Mouse (Mus musculus) heart, postnatal 0 days (tissue): ENCODE data around the gene Smg9. TPM values are rescaled to one million over a fixed set of nuclear protein-coding genes. Genes with fewer than 3 reads are reported as not detected.

Experiments
- ATAC-seq: fragments of 200-750 bp; cut with Nextera tagmentation; 2 replicates; pipeline ENCODE4 v1.8.0; 2017; ENCODE audit warnings: low read depth, moderate number of reproducible peaks, moderate library complexity; ENCODE audit not compliant: insufficient read depth
- DNase-seq: peaks from one replicate; pipeline ENCODE4 v3.0.0-alpha.2; 2016; ENCODE audit warnings: low spot score
- H3K27ac ChIP-seq: fragments of 300-500 bp; sonication (generic); 2 replicates; pipeline ENCODE4 v1.5.1; 2014; ENCODE audit warnings: low read depth, mild to moderate bottlenecking
- H3K27me3 ChIP-seq: fragments of 300-500 bp; sonication (generic); 2 replicates; pipeline ENCODE4 v1.6.1; 2014; ENCODE audit warnings: low read length, mixed read lengths; ENCODE audit not compliant: control insufficient read depth, insufficient read depth
- H3K36me3 ChIP-seq: fragments of 300-500 bp; sonication (generic); replicated peaks from 2 replicates; pipeline ENCODE4 v1.6.1; 2014; ENCODE audit warnings: low read length, mixed read lengths; ENCODE audit not compliant: control insufficient read depth, insufficient read depth
- H3K4me1 ChIP-seq: fragments of 300-500 bp; sonication (generic); 2 replicates; pipeline ENCODE4 v1.6.1; 2014; ENCODE audit warnings: antibody characterized with exemption; ENCODE audit not compliant: control insufficient read depth, insufficient read depth
- H3K4me2 ChIP-seq: fragments of 300-500 bp; sonication (generic); 2 replicates; pipeline ENCODE4 v1.6.1; 2014; ENCODE audit warnings: low read depth, mild to moderate bottlenecking, low read length, moderate library complexity
- H3K4me3 ChIP-seq: fragments of 300-500 bp; sonication (generic); 2 replicates; pipeline ENCODE4 v1.5.1; 2014; ENCODE audit warnings: low read depth, low read length
- H3K9ac ChIP-seq: fragments of 300-500 bp; sonication (generic); replicated peaks from 2 replicates; pipeline ENCODE4 v1.6.1; 2014; ENCODE audit warnings: low read depth, low read length, mixed read lengths
- H3K9me3 ChIP-seq: fragments of 300-500 bp; sonication (generic); replicated peaks from 2 replicates; pipeline ENCODE4 v1.6.1; 2016; ENCODE audit warnings: low read length; ENCODE audit not compliant: control insufficient read depth
- CTCF ChIP-seq: IDR thresholded peaks from 2 replicates; pipeline ENCODE4 v1.5.1; 2016; ENCODE audit warnings: antibody characterized with exemption, control low read depth, low read depth
- EP300 ChIP-seq: IDR thresholded peaks from 2 replicates; pipeline ENCODE4 v1.6.1; 2016; ENCODE audit warnings: antibody characterized with exemption, low read depth
- WGBS: fragments of 180-500 bp; shearing (Covaris S2); extraction: QIAGEN DNeasy Blood & Tissue Kit; methylation state at CpG from one replicate; pipeline ENCODE4 v1.1.7; 2014; 5-methylcytosine and 5-hydroxymethylcytosine counted together
- polyA plus RNA-seq: library from polyadenylated mRNA; unstranded; fragments of >200 nt; fragmentation: Nextera tagmentation; extraction: Ambion mirVana; gene quantifications from 2 replicates; pipeline ENCODE4 v1.2.1, GENCODE M21; 2015
- total RNA-seq: library from RNA; depleted of rRNA; stranded (reverse); fragments of >200 nt; gene quantifications from 2 replicates; pipeline ENCODE4 v1.2.3, GENCODE M21; 2014; ENCODE audit warnings: low replicate concordance

The Smg9 gene
- total and polyA plus RNA-seq, 2 experiments from 2014 or later: 13.1 to 15.5 TPM

DNA sequence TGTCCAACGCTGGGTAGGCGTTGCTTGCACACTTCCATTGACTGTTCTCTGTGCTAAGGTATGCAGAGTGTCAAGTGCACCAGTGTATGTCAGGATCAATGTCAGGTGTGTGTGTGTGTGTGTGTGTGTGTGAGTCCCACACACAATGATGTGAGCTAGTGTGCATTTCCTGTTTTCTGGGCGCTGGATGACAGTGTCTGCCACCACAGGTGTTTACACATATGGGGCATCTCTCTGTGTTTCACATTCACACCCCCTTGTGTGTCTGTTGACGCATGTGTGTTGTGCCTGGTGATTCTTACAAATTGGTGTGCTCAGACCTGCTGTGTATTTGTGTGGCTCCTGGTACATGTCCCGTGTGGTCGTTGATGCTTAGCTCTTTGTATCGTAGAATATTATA, 30.5 kb upstream of the Smg9 start:
- TF ChIP-seq EP300 (no peak), CTCF (no peak)
- ATAC-seq: no peak
- peaks cover 4% of the 10 kb centered on the region; the same call in 1 of the 2 replicates for H3K4me1 ChIP-seq
- no peak for DNase-seq
- no peaks in the 10 kb centered on the region for H3K9me3 ChIP-seq
- 80% methylated on average over 7 of the region's 7 CpGs for WGBS
- H3K9ac ChIP-seq: no peak overlapping the region
- H3K36me3 ChIP-seq: no peaks in the 10 kb centered on the region
- no peaks in the 10 kb centered on the region for H3K27me3 ChIP-seq
- H3K4me3 ChIP-seq: no peak overlapping the region
- H3K4me2 ChIP-seq: no peak overlapping the region
- no peak overlapping the region for H3K27ac ChIP-seq

DNA sequence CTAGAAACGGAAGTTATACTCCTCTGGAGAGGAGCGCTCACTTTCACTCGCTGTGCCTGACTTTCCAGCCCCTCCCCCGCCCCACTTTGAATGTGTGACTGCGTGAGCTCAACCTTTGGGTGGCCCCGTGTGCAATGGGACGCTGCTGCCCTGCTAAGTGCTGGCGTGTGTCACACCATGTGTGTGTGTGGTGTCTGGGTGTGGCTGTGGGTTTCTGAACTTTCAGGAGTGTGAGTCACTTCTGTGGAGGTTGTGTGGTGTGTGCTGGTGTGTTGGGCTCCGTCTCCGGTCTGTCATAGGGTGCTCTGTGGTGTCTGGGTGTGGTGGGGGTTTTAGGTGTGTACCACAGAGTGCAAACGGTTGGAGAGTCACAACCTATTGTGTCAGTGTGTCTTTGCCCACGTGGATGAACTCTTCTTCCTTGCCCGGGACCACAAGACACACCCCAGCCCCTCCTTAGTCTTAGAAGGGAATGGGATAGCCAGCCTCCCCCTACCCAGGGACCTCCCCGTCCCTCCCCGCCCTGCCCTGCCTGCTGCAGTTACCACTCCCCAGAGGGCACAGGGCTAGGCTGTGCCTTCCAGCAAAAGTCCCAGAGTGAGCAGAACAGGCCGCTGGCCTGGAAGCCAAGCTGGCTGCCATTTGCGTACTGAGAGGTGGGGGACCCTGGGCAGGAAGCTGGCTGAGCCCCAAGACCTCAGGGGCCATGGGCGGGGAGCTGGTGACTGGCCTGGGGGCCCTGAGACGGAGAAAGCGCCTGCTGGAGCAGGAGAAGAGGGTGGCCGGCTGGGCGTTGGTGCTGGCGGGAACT, 29.5 kb upstream of the Smg9 start, which contains the start of gene Kcnn4:
Kcnn4 (plus strand) TSS at position 533 of the 811 bp plus-strand sequence.
- peak within 1 kb of the TSS; percentile 53; the same call in 1 of the 2 replicates for H3K27ac ChIP-seq
- no peaks in the 10 kb centered on the region for H3K36me3 ChIP-seq
- no peaks in the 10 kb centered on the region for H3K27me3 ChIP-seq
- H3K4me2 ChIP-seq: peak within 1 kb of the TSS; percentile 30; the same call in 1 of the 2 replicates
- peaks cover 4% of the 10 kb centered on the region; the same call in 1 of the 2 replicates for H3K4me1 ChIP-seq
- no peak for ATAC-seq
- TF ChIP-seq EP300 (no peak), CTCF (no peak)
- WGBS: 31% methylated on average over 23 of the region's 23 CpGs
- no peak within 1 kb of the TSS for H3K9ac ChIP-seq
- no peak for DNase-seq
- peak within 1 kb of the TSS; percentile 26; the same call in 1 of the 2 replicates for H3K4me3 ChIP-seq
- no peaks in the 10 kb centered on the region for H3K9me3 ChIP-seq

DNA sequence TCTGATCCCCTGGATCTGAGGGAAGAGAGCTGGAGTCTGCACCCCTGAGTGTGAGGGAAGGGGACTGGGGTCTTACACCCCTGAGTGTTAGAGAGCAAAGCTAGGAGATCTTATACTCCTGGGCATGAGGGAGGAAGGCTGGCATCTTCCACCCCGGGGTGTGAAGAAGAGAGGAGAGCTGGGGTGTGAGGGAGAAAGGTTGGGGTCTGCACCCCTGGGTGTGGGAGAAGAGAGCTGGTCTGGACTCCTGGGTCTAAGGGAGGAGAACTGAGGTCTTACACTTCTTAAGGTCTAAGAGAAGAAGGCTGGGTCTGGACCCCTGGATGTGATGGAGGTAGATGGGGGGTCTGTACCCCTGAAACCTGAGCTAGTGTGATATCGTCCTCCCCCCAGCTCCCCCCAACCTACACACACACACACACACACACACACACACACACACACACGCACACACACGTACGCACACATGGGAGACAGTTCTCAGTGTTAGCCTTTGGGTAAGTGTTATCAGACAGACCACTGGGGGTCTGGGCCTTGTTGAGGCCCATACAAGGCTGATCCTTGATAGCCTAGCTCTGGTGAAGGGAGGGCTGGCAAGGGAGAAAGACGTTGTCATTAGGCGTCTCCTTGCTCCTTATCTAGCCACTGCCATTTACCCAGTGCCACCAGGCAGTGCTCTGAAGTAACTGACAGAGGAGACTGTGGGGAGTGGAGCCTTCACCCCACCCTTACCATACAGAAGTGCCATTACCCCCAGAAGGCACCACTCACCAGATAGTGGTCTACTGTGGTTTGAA, 28.2 kb upstream of the Smg9 start:
- H3K36me3 ChIP-seq: no peaks in the 10 kb centered on the region
- no peak for TF ChIP-seq EP300
- no peak for TF ChIP-seq CTCF
- no peak overlapping the region for H3K9ac ChIP-seq
- H3K27me3 ChIP-seq: no peaks in the 10 kb centered on the region
- peak overlapping the region; percentile 30; the same call in 1 of the 2 replicates for H3K4me2 ChIP-seq
- peaks cover 4% of the 10 kb centered on the region; the same call in 1 of the 2 replicates for H3K4me1 ChIP-seq
- H3K9me3 ChIP-seq: no peaks in the 10 kb centered on the region
- H3K27ac ChIP-seq: no peak overlapping the region; the same call in 1 of the 2 replicates
- 56% methylated on average over 7 of the region's 7 CpGs for WGBS
- H3K4me3 ChIP-seq: peak overlapping the region; percentile 26; the same call in 1 of the 2 replicates
- ATAC-seq (no peak), DNase-seq (no peak)

DNA sequence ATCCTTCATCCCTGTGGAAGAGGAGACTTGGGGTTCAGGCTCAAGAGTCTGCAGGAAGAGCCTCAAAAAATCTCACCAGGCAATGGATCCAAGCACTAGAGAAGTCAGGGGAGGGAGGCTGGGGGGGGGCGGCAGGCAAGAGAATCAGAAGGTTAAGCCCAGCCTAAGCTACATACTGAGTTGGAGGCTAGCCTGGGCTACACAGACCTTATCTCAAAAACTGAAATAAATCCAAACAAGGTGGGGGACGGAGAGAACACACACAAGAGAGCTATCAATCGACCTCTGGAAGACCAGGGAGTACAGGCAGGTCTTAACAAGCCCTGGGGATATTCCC, 27.6 kb upstream of the Smg9 start:
- peak overlapping the region; percentile 9; the same call in 1 of the 2 replicates for H3K4me3 ChIP-seq
- no peak overlapping the region for H3K27ac ChIP-seq
- H3K4me2 ChIP-seq: no peak overlapping the region; the same call in 1 of the 2 replicates

DNA sequence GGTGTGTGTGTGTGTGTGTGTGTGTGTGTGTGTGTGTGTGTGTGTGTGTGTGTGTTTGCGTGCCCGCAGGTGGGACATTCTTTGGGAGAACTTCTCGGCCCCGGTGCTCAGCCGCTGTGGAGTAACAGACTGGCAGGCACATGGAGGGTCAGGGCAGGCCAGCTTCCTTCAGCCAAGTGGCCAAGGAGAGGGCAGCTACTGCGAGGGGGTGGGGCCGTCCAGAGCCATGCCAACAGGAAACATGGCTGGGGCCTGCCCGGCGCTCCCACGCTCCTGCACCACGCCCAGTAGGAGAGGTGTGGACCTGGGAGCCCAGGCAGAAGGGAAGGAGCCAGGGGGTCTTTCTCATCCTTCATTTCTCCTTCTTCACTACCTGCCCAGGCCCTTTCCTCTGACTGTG, 27.1 kb upstream of the Smg9 start:
- DNase-seq: no peak
- TF ChIP-seq EP300: no peak
- no peak for TF ChIP-seq CTCF
- Histone ChIP-seq H3K4me2 (peak overlapping the region; percentile 23; the same call in 1 of the 2 replicates), H3K9ac (no peak overlapping the region), H3K27ac (no peak overlapping the region), H3K27me3 (0 out of 2 replicates have a peak, but pooled peaks cover 1% of the 10 kb centered on the region), H3K4me3 (peak overlapping the region; percentile 8; the same call in 1 of the 2 replicates), H3K4me1 (peaks cover 8% of the 10 kb centered on the region; the same call in 1 of the 2 replicates), H3K36me3 (no peaks in the 10 kb centered on the region), H3K9me3 (no peaks in the 10 kb centered on the region)
- 77% methylated on average over 8 of the region's 11 CpGs for WGBS
- no peak for ATAC-seq

More for the DNA sequence above, 27.6 kb upstream of the Smg9 start:
- WGBS: 48% methylated on average over 3 of the region's 3 CpGs
- DNase-seq (no peak), ATAC-seq (no peak)
- no peaks in the 10 kb centered on the region for H3K36me3 ChIP-seq
- no peaks in the 10 kb centered on the region for H3K27me3 ChIP-seq
- no peaks in the 10 kb centered on the region for H3K9me3 ChIP-seq
- H3K9ac ChIP-seq: no peak overlapping the region
- TF ChIP-seq EP300 (no peak), CTCF (no peak)
- H3K4me1 ChIP-seq: peaks cover 4% of the 10 kb centered on the region; the same call in 1 of the 2 replicates
